Mouse (Mus musculus): ENCODE measurements at regions not wholly inside any gene's neighbourhood (a gene's known extent, or its start where the extent isn't known, plus 50 kb on each side); places are given as distances from the start of the nearest gene placed in this dataset.

- TF ChIP-seq CTCF (IDR thresholded peaks at IDR 0.05; ENCODE audit: borderline replicate concordance, insufficient read depth, low read depth, low read length) (no peak), POLR2A (IDR thresholded peaks at IDR 0.05; ENCODE audit: borderline replicate concordance, insufficient read depth, low read length) (no peak)
Measured at GRCm38 (mm10) chr16:9094201-9094600, 264.3 kb downstream of the 1810013L24Rik start.
